Mouse (Mus musculus) neural tube, embryonic 14.5 days (tissue): ENCODE measurements around the gene Eif2ak2. TPM values are rescaled to one million over a fixed set of nuclear protein-coding genes. Genes with fewer than 3 reads are reported as not detected.
A peak's percentile ranks its signal among the peaks of the same experiment; 100 is the strongest.

Experiments
- ATAC-seq: fragments of 200-750 bp; cut with Nextera tagmentation; 2 replicates; pipeline ENCODE4 v1.8.0; 2017; ENCODE audit warnings: low read depth, mild to moderate bottlenecking, moderate TSS enrichment, moderate library complexity
- H3K27ac ChIP-seq: fragments of 300-500 bp; sonication (generic); 2 replicates; pipeline ENCODE4 v1.5.1; 2014; ENCODE audit warnings: low read depth, mild to moderate bottlenecking, control low read depth, low read length, moderate library complexity, mixed read lengths
- H3K27me3 ChIP-seq: fragments of 300-500 bp; sonication (generic); 2 replicates; pipeline ENCODE4 v1.6.1; 2014; ENCODE audit warnings: low read length; ENCODE audit not compliant: control insufficient read depth, insufficient read depth
- H3K36me3 ChIP-seq: fragments of 300-500 bp; sonication (generic); 2 replicates; pipeline ENCODE4 v1.6.1; 2014; ENCODE audit warnings: low read length, mixed read lengths; ENCODE audit not compliant: control insufficient read depth, insufficient read depth
- H3K4me1 ChIP-seq: fragments of 300-500 bp; sonication (generic); 2 replicates; pipeline ENCODE4 v1.6.1; 2014; ENCODE audit warnings: low read length; ENCODE audit not compliant: control insufficient read depth, insufficient read depth
- H3K4me2 ChIP-seq: fragments of 300-500 bp; sonication (generic); 2 replicates; pipeline ENCODE4 v1.6.1; 2014; ENCODE audit warnings: mild to moderate bottlenecking, low read depth, low read length, control low read depth
- H3K4me3 ChIP-seq: fragments of 300-500 bp; sonication (generic); 2 replicates; pipeline ENCODE4 v1.5.1; 2014; ENCODE audit warnings: low read depth, low read length, control low read depth, mixed read lengths
- H3K9ac ChIP-seq: fragments of 300-500 bp; sonication (generic); replicated peaks from 2 replicates; pipeline ENCODE4 v1.6.1; 2014; ENCODE audit warnings: low read depth, mild to moderate bottlenecking, control low read depth, low read length, mixed read lengths
- H3K9me3 ChIP-seq: fragments of 300-500 bp; sonication (generic); 2 replicates; pipeline ENCODE4 v1.6.1; 2016; ENCODE audit warnings: low read length; ENCODE audit not compliant: control insufficient read depth
- WGBS: fragments of 180-500 bp; shearing (Covaris S2); extraction: QIAGEN DNeasy Blood & Tissue Kit; methylation state at CpG from one replicate; pipeline ENCODE4 v1.1.7; 2014; 5-methylcytosine and 5-hydroxymethylcytosine counted together
- polyA plus RNA-seq: library from polyadenylated mRNA; unstranded; fragments of >200 nt; fragmentation: Nextera tagmentation; extraction: Ambion mirVana; gene quantifications from 2 replicates; pipeline ENCODE4 v1.2.1, GENCODE M21; 2014

Eif2ak2 gene
- polyA plus RNA-seq, 1 experiment from 2014 or later: 2.8 TPM

GRCm38 (mm10) chr17:78873886-78874285 is 8.5 kb downstream of the Eif2ak2 start:
- H3K4me2 ChIP-seq: no peak overlapping the region
- H3K4me3 ChIP-seq: no peak overlapping the region
- no peaks in the 10 kb centered on the region for H3K36me3 ChIP-seq
- no peaks in the 10 kb centered on the region for H3K27me3 ChIP-seq
- H3K9me3 ChIP-seq: no peaks in the 10 kb centered on the region
- ATAC-seq: no peak
- WGBS: 90% methylated on average over 6 of the region's 6 CpGs
- no peak overlapping the region for H3K9ac ChIP-seq
- no peaks in the 10 kb centered on the region for H3K4me1 ChIP-seq
- no peak overlapping the region for H3K27ac ChIP-seq

- H3K36me3 ChIP-seq: no peaks in the 10 kb centered on the region
- ATAC-seq: no peak
- WGBS: 91% methylated on average over 10 of the region's 10 CpGs
- H3K9ac ChIP-seq: no peak overlapping the region
- no peaks in the 10 kb centered on the region for H3K4me1 ChIP-seq
- no peak overlapping the region for H3K4me3 ChIP-seq
- H3K9me3 ChIP-seq: no peaks in the 10 kb centered on the region
- H3K27me3 ChIP-seq: no peaks in the 10 kb centered on the region
- H3K4me2 ChIP-seq: no peak overlapping the region
- H3K27ac ChIP-seq: no peak overlapping the region
Observed at GRCm38 (mm10) chr17:78856243-78856642, 26.1 kb downstream of the Eif2ak2 start.

GRCm38 (mm10) chr17:78842271-78842928 is 40.0 kb downstream of the Eif2ak2 start:
- Histone ChIP-seq H3K27ac (no peak overlapping the region), H3K27me3 (no peaks in the 10 kb centered on the region), H3K4me3 (no peak overlapping the region), H3K4me1 (no peaks in the 10 kb centered on the region), H3K9ac (no peak overlapping the region), H3K9me3 (no peaks in the 10 kb centered on the region), H3K36me3 (peaks cover 54% of the 10 kb centered on the region), H3K4me2 (no peak overlapping the region)
- no peak for ATAC-seq
- 93% methylated on average over 7 of the region's 7 CpGs for WGBS

- Histone ChIP-seq H3K4me2 (peak overlapping the region; percentile 81), H3K4me1 (peaks cover 5% of the 10 kb centered on the region; the same call in 1 of the 2 replicates), H3K9ac (peak overlapping the region; percentile 89; the same call in 1 of the 2 replicates), H3K36me3 (peaks cover 13% of the 10 kb centered on the region), H3K9me3 (no peaks in the 10 kb centered on the region), H3K27me3 (no peaks in the 10 kb centered on the region), H3K27ac (peak overlapping the region; percentile 56; the same call in 1 of the 2 replicates), H3K4me3 (peak overlapping the region; percentile 81)
- WGBS: 20% methylated on average over 2 of the region's 2 CpGs
- ATAC-seq: no peak
Observed at GRCm38 (mm10) chr17:78836056-78836455, 46.3 kb downstream of the Eif2ak2 start.

- Histone ChIP-seq H3K9ac (peak within 1 kb of the TSS; percentile 89), H3K4me3 (peak within 1 kb of the TSS; percentile 81), H3K9me3 (no peaks in the 10 kb centered on the region), H3K4me2 (peak within 1 kb of the TSS; percentile 81), H3K27me3 (no peaks in the 10 kb centered on the region), H3K36me3 (peaks cover 16% of the 10 kb centered on the region), H3K4me1 (peaks cover 5% of the 10 kb centered on the region; the same call in 1 of the 2 replicates), H3K27ac (peak within 1 kb of the TSS; percentile 79)
- under 1% methylated on average over 79 of the region's 81 CpGs for WGBS
- peak; percentile 99 for ATAC-seq
Observed at GRCm38 (mm10) chr17:78834856-78835835, 47.2 kb downstream of the Eif2ak2 start, which contains the start of the genes Heatr5b and Gpatch11. Gene Heatr5b, minus strand, starts transcription at chr17:78835364. Gene Gpatch11, plus strand, starts transcription at chr17:78835567.

GRCm38 (mm10) chr17:78824346-78824745 is 58.0 kb downstream of the Eif2ak2 start:
- Histone ChIP-seq H3K4me2 (no peak overlapping the region), H3K9ac (no peak overlapping the region), H3K36me3 (peaks cover 75% of the 10 kb centered on the region), H3K27me3 (no peaks in the 10 kb centered on the region), H3K9me3 (no peaks in the 10 kb centered on the region), H3K4me1 (no peaks in the 10 kb centered on the region), H3K4me3 (no peak overlapping the region), H3K27ac (no peak overlapping the region)
- 94% methylated on average over 13 of the region's 13 CpGs for WGBS
- no peak for ATAC-seq

GRCm38 (mm10) chr17:78809582-78809981 is 72.8 kb downstream of the Eif2ak2 start:
- ATAC-seq: no peak
- Histone ChIP-seq H3K4me1 (no peaks in the 10 kb centered on the region), H3K27ac (no peak overlapping the region), H3K36me3 (peaks cover 36% of the 10 kb centered on the region), H3K9ac (no peak overlapping the region), H3K4me2 (no peak overlapping the region), H3K9me3 (no peaks in the 10 kb centered on the region), H3K27me3 (no peaks in the 10 kb centered on the region), H3K4me3 (no peak overlapping the region)
- 93% methylated on average over 3 of the region's 3 CpGs for WGBS

- no peak overlapping the region for H3K9ac ChIP-seq
- H3K4me3 ChIP-seq: no peak overlapping the region
- no peaks in the 10 kb centered on the region for H3K27me3 ChIP-seq
- H3K9me3 ChIP-seq: no peaks in the 10 kb centered on the region
- no peak for ATAC-seq
- peaks cover 36% of the 10 kb centered on the region for H3K36me3 ChIP-seq
- no peak overlapping the region for H3K27ac ChIP-seq
- no peaks in the 10 kb centered on the region for H3K4me1 ChIP-seq
- no peak overlapping the region for H3K4me2 ChIP-seq
Observed at GRCm38 (mm10) chr17:78809019-78809418, 73.4 kb downstream of the Eif2ak2 start.
